Mouse (Mus musculus) myocyte (in vitro differentiated cells): Measurements from ENCODE around the gene Eea1.

Source experiments
- CEBPB ChIP-seq: IDR thresholded peaks from 2 replicates; pipeline ENCODE4 v1.6.1; 2011; ENCODE audit warnings: mild to moderate bottlenecking, moderate library complexity; ENCODE audit not compliant: poor library complexity, insufficient read depth, severe bottlenecking
- E2F4 ChIP-seq: IDR thresholded peaks from one replicate; pipeline ENCODE4 v1.6.1; 2011; ENCODE audit warnings: mild to moderate bottlenecking, control low read depth, moderate library complexity; ENCODE audit not compliant: insufficient read depth
- MAX ChIP-seq: IDR thresholded peaks from one replicate; pipeline ENCODE4 v1.6.1; 2011; ENCODE audit warnings: low read depth, mild to moderate bottlenecking, control low read depth
- MYOD1 ChIP-seq, 3 experiments: IDR thresholded peaks; one replicate each; pipeline ENCODE4 v1.6.1; 2011; ENCODE audit warnings: control low read depth in 2 of 3, low read depth in 2 of 3, mild to moderate bottlenecking in 2 of 3, moderate library complexity in 1 of 3; ENCODE audit not compliant: insufficient read length in 2 of 3, control insufficient read depth in 1 of 3
- MYOG ChIP-seq, 3 experiments: IDR thresholded peaks; one replicate each; pipeline ENCODE4 v1.6.1; 2011; ENCODE audit warnings: control low read depth in 2 of 3, low read depth in 2 of 3, mild to moderate bottlenecking in 2 of 3; ENCODE audit not compliant: insufficient read length in 2 of 3, control insufficient read depth in 1 of 3, insufficient read depth in 1 of 3
- POLR2A ChIP-seq: IDR thresholded peaks from one replicate; pipeline ENCODE4 v1.6.1; 2011; ENCODE audit warnings: low read depth, mild to moderate bottlenecking, control low read depth, moderate library complexity; ENCODE audit not compliant: insufficient read length
- REST ChIP-seq: IDR thresholded peaks from one replicate; pipeline ENCODE4 v1.6.1; 2011; ENCODE audit warnings: mild to moderate bottlenecking, control low read depth, moderate library complexity; ENCODE audit not compliant: insufficient read depth, insufficient read length
- TCF12 ChIP-seq: IDR thresholded peaks from one replicate; pipeline ENCODE4 v1.6.1; 2011; ENCODE audit warnings: mild to moderate bottlenecking, control low read depth; ENCODE audit not compliant: poor library complexity, insufficient read depth, severe bottlenecking
- TCF3 ChIP-seq: IDR thresholded peaks from one replicate; pipeline ENCODE4 v1.6.1; 2011; ENCODE audit warnings: low read depth, control low read depth; ENCODE audit not compliant: insufficient read length
- USF1 ChIP-seq: IDR thresholded peaks from one replicate; pipeline ENCODE4 v1.6.1; 2011; ENCODE audit warnings: low read depth, mild to moderate bottlenecking, control low read depth, moderate library complexity

GRCm38 (mm10) chr10:96017418-96017817 lies 77.0 kb downstream of the Eea1 start:
- TF ChIP-seq POLR2A (no peak), REST (no peak), USF1 (no peak), MAX (no peak), CEBPB (no peak), TCF12 (no peak), TCF3 (no peak), MYOG (IDR thresholded peaks at IDR 0.05; ENCODE audit: control insufficient read depth in 1 of 3, insufficient read depth in 1 of 3, insufficient read length in 2 of 3, low read depth in 2 of 3) (no peak), E2F4 (no peak), MYOD1 (IDR thresholded peaks at IDR 0.05; ENCODE audit: control insufficient read depth in 1 of 3, insufficient read length in 2 of 3, low read depth in 2 of 3) (no peak)
